Mouse (Mus musculus) brown adipose tissue, adult 24 weeks (tissue): Measurements from ENCODE around the gene Masp1. TPM values are rescaled to one million over a fixed set of nuclear protein-coding genes. Genes with fewer than 3 reads are reported as not detected.

Experiments used
- H3K27ac ChIP-seq: fragments of 200-500 bp; replicated peaks from 2 replicates; pipeline ENCODE4 v1.5.1; 2012; ENCODE audit warnings: low read depth, mild to moderate bottlenecking, low read length
- H3K4me1 ChIP-seq: fragments of 200-500 bp; 2 replicates; pipeline ENCODE4 v1.6.1; 2012; ENCODE audit warnings: low read length, mixed read lengths; ENCODE audit not compliant: control insufficient read depth, insufficient read depth, insufficient read length
- H3K4me3 ChIP-seq: fragments of 200-500 bp; 2 replicates; pipeline ENCODE4 v1.5.1; 2012; ENCODE audit warnings: low read depth, mild to moderate bottlenecking, low read length, moderate library complexity; ENCODE audit not compliant: insufficient read depth
- polyA plus RNA-seq: library from polyadenylated mRNA; stranded (reverse); fragments of >200 nt; gene quantifications from 2 replicates; pipeline ENCODE4 v1.2.4, GENCODE M21; 2012; ENCODE audit not compliant: missing spikeins, insufficient read depth, insufficient read length

Gene Masp1
- polyA plus RNA-seq, 1 experiment = not detected

GRCm38 (mm10) chr16:23456534-23456933 lies 64.1 kb downstream of the Masp1 start:
- no peak overlapping the region for H3K4me3 ChIP-seq
- no peaks in the 10 kb centered on the region for H3K4me1 ChIP-seq
- H3K27ac ChIP-seq = no peak overlapping the region

GRCm38 (mm10) chr16:23454376-23454775 lies 66.2 kb downstream of the Masp1 start:
- H3K27ac ChIP-seq = no peak overlapping the region
- H3K4me1 ChIP-seq = no peaks in the 10 kb centered on the region
- H3K4me3 ChIP-seq = no peak overlapping the region

- H3K4me1 ChIP-seq = no peaks in the 10 kb centered on the region
- no peak overlapping the region for H3K27ac ChIP-seq
- no peak overlapping the region for H3K4me3 ChIP-seq
These were observed 68.1 kb downstream of the Masp1 start for GRCm38 (mm10) chr16:23452476-23452875.

GRCm38 (mm10) chr16:23450816-23451215 lies 69.8 kb downstream of the Masp1 start:
- H3K4me1 ChIP-seq = peaks cover 4% of the 10 kb centered on the region
- H3K27ac ChIP-seq = no peak overlapping the region
- no peak overlapping the region for H3K4me3 ChIP-seq

- peaks cover 11% of the 10 kb centered on the region for H3K4me1 ChIP-seq
- no peak overlapping the region for H3K4me3 ChIP-seq
- no peak overlapping the region for H3K27ac ChIP-seq
These were observed 70.7 kb downstream of the Masp1 start for GRCm38 (mm10) chr16:23449946-23450345.

- H3K4me3 ChIP-seq = no peak overlapping the region
- peaks cover 13% of the 10 kb centered on the region for H3K4me1 ChIP-seq
- peak overlapping the region; percentile 69 for H3K27ac ChIP-seq
These were observed 76.4 kb downstream of the Masp1 start for GRCm38 (mm10) chr16:23444231-23444630.

- Histone ChIP-seq H3K4me3 (no peak overlapping the region), H3K27ac (no peak overlapping the region), H3K4me1 (no peaks in the 10 kb centered on the region)
These were observed 83.0 kb downstream of the Masp1 start for GRCm38 (mm10) chr16:23437404-23438166.

GRCm38 (mm10) chr16:23429991-23430390 lies 90.6 kb downstream of the Masp1 start:
- Histone ChIP-seq H3K27ac (no peak overlapping the region), H3K4me1 (no peaks in the 10 kb centered on the region), H3K4me3 (no peak overlapping the region)

GRCm38 (mm10) chr16:23428647-23429319 lies 91.8 kb downstream of the Masp1 start, which contains the start of gene Rtp1:
TSS of gene Rtp1 (plus strand) at chr16:23429133.
- H3K4me3 ChIP-seq = no peak within 1 kb of the TSS
- H3K4me1 ChIP-seq = no peaks in the 10 kb centered on the region
- H3K27ac ChIP-seq = no peak within 1 kb of the TSS

- Histone ChIP-seq H3K27ac (no peak overlapping the region), H3K4me1 (no peaks in the 10 kb centered on the region), H3K4me3 (no peak overlapping the region)
These were observed 92.9 kb downstream of the Masp1 start for GRCm38 (mm10) chr16:23427701-23428100.

GRCm38 (mm10) chr16:23423825-23424224 lies 96.8 kb downstream of the Masp1 start:
- Histone ChIP-seq H3K27ac (no peak overlapping the region), H3K4me1 (no peaks in the 10 kb centered on the region), H3K4me3 (no peak overlapping the region)

GRCm38 (mm10) chr16:23419565-23420085 lies 101.0 kb downstream of the Masp1 start:
- H3K4me3 ChIP-seq = no peak overlapping the region
- no peak overlapping the region for H3K27ac ChIP-seq
- no peaks in the 10 kb centered on the region for H3K4me1 ChIP-seq

- no peaks in the 10 kb centered on the region for H3K4me1 ChIP-seq
- no peak overlapping the region for H3K27ac ChIP-seq
- no peak overlapping the region for H3K4me3 ChIP-seq
These were observed 103.0 kb downstream of the Masp1 start for GRCm38 (mm10) chr16:23417456-23418240.

- H3K4me1 ChIP-seq = no peaks in the 10 kb centered on the region
- peak overlapping the region; percentile 41; the same call in 1 of the 2 replicates for H3K4me3 ChIP-seq
- peak overlapping the region; percentile 24; the same call in 1 of the 2 replicates for H3K27ac ChIP-seq
These were observed 103.8 kb downstream of the Masp1 start for GRCm38 (mm10) chr16:23416657-23417293.
